Mouse (Mus musculus): ENCODE data around the gene Ccm2.

DNA sequence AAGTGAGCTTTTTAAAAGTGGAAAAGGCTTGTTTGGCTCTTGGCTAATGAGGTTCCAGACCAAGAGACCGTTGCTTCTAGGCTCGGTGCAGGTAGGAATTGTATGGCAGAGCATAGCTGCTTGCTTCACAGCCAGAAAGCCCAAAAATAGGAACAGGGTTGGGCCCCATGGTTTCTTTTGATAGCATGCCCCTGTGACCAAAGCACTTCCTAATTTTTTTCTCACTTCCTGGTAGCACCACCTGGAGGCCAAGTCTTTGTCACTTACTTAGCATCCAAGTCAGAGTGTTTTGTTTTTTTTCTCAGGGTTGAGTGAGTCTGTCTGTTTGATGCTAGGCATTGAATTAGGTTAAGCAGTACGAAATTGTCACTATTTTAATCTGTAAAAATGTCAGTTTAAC is 40.0 kb downstream of the Ccm2 start:
- TF ChIP-seq CTCF (IDR thresholded peaks at IDR 0.05; ENCODE audit: control insufficient read depth, insufficient read depth, low read length) (no peak), POLR2A (IDR thresholded peaks at IDR 0.05; ENCODE audit: borderline replicate concordance, control insufficient read depth, low read depth, low read length) (no peak)
